Mouse (Mus musculus): Measurements from ENCODE around the gene Scyl2.
"Not testable (repeated sequence)": the region's sequence is repeated elsewhere in the genome, so short reads cannot be mapped to it uniquely, and the experiment has no call there.

The Scyl2 gene

GRCm38 (mm10) chr10:89678054-89678453 lies 8.0 kb downstream of the Scyl2 start:
- DNase-seq, result no peak

- no peak for DNase-seq
Observed at GRCm38 (mm10) chr10:89676609-89677008, 9.5 kb downstream of the Scyl2 start.

GRCm38 (mm10) chr10:89670371-89670770 lies 15.7 kb downstream of the Scyl2 start:
- not testable (repeated sequence) for DNase-seq

DNA sequence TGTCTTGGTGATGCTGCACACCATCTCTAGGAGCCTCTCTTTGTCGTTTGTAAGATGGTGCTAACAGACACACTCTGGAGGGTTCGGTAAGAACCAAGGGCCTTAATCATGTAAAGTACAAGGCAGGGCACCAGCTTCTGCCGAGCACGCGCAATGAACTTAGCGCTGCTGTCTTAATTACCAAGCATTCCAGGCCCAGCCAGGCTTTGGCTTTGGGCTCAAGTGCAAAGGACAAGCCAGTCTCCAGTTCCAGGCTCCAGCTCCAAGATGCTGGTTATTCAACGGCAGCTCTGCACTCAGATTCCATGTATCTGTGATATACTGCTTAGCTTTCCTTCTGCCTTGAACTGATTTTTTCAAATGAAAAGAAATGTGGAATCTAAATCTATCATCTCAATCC lies 18.5 kb downstream of the Scyl2 start:
- no peak for DNase-seq

DNA sequence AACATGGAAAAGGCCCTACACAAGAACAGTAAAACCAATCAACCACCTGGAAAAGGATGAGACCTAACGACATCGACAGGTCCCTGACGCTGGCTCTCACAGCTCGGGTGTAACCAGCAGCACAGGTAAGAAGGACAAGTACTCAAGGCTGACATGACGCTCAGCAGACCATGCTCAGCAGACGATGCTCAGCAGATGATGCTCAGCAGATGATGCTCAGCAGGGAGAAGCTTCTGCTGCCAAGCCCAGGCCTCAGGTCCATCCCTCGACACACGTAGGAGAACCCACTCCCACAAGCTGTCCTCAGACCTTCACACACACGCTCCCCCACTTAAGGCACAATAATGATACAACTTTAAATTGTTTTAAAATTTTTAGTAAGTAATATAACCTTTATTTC lies 20.4 kb downstream of the Scyl2 start:
- DNase-seq, result no peak

GRCm38 (mm10) chr10:89664977-89665645 lies 21.0 kb downstream of the Scyl2 start:
- DNase-seq, result no peak

- no peak for DNase-seq
Observed at GRCm38 (mm10) chr10:89656366-89656765, 29.7 kb downstream of the Scyl2 start.

GRCm38 (mm10) chr10:89652912-89653311 lies 33.2 kb downstream of the Scyl2 start:
- no peak for DNase-seq

DNA sequence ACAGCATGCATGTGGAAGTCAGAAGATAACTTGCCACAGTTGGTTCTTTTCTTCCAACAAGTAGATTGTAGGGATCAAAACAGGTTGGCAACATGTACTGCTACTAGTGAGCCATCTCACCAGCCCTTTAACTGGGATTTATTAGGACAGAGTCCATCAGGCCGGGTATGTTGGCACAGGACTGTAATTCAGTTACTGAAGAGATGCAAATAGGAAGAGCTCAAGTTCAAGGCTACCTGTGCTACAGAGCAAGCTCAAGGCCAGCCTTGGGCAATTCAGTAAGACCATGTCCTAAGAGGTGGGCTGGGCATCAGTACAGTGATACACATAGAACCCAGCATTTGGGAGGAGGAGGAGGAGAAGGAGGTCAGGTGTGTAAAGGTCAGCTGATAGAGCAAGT lies 34.4 kb downstream of the Scyl2 start:
- DNase-seq, result no peak

DNA sequence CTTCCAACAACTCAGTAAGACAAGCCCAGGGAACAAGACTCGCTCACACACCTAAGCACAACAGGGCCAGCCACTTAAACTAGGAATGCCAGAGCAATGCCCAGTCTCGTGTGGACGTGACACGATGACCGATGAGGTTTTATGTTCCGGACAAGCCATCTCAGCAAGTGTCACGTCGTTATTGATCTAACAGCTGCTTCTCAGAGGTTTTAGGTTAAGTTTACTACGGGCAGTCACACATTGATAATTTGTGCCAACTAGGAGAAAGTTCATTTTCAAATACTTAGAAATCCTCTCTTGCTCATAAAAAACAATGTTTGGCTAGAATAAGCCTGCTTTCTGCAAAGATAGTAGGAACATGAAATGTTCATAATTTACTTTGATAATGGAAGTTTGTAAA lies 39.2 kb downstream of the Scyl2 start:
- DNase-seq, result no peak

DNA sequence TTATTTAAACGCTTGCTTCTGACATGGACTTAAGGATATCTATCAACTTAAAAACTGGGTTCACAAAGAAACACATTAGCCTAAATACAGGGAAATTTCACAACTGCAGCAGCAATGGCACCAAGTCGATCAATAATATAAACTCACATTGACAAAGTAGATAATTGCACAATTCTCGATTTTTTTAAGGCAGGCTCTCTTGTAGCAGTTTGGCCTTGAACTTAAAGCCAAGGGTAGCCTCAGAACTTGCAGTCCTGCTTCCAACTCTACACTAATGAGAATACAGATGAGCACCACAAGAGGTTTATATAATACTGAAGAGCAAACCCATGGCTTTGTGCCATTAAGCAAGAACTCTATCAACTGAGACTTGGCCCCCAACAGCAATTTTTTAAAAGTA lies 49.1 kb downstream of the Scyl2 start:
- DNase-seq, result no peak

GRCm38 (mm10) chr10:89635018-89635417 lies 51.1 kb downstream of the Scyl2 start:
- no peak for DNase-seq

- no peak for DNase-seq
Observed at GRCm38 (mm10) chr10:89633736-89634426, 52.2 kb downstream of the Scyl2 start.

GRCm38 (mm10) chr10:89633121-89633520 lies 53.0 kb downstream of the Scyl2 start:
- no peak for DNase-seq

GRCm38 (mm10) chr10:89631831-89632230 lies 54.3 kb downstream of the Scyl2 start:
- no peak for DNase-seq

GRCm38 (mm10) chr10:89630564-89630963 lies 55.5 kb downstream of the Scyl2 start:
- DNase-seq, result no peak

- DNase-seq, result peak; percentile 47
Observed at GRCm38 (mm10) chr10:89630052-89630451, 56.0 kb downstream of the Scyl2 start.

- no peak for DNase-seq
Observed at GRCm38 (mm10) chr10:89626714-89627113, 59.4 kb downstream of the Scyl2 start.

- no peak for DNase-seq
Observed at GRCm38 (mm10) chr10:89624196-89624595, 61.9 kb downstream of the Scyl2 start.

DNA sequence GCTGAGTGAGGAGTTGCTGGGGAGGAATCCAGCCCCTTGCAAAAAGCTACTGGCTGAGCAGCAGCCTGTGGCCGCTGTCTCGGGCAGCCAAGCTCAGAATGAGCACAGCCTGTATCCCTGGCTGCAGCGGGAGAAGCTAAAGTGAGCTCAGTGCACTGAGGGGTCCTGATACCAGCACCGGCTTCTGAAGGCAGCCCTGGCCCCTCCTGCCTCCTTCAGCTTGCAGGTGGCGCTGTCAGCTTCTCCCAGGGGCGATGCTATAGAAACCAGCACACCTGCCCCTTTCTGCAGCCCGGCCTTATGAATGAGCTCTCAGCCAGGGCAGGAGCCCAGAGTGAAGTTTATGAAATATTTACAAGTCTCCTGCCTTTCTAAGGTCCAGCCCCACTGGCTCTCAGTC lies 65.0 kb downstream of the Scyl2 start, which contains the start of gene Slc17a8:
Gene Slc17a8 (minus strand): TSS at position 125 of the 400 bp plus-strand sequence.
- DNase-seq, result peak; percentile 67

DNA sequence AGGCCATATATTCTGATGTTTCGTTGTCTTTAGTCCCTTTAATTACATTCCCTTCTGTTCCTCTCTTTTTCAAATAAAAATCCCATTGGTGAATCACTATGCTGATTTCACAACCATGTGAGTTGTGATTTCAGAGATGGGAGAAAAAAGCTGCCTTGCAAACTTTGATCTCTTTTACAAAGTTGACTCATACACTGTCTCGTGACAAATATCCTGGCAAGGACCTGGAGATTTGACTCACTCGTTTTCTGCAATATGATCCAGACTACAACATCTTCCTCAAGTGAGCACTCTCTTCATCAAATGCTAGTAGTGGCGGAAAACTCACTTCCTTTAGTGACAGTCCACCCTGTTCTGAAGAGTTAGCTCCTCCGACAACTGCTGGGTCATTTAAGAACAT lies 86.8 kb downstream of the Scyl2 start:
- DNase-seq, result no peak

DNA sequence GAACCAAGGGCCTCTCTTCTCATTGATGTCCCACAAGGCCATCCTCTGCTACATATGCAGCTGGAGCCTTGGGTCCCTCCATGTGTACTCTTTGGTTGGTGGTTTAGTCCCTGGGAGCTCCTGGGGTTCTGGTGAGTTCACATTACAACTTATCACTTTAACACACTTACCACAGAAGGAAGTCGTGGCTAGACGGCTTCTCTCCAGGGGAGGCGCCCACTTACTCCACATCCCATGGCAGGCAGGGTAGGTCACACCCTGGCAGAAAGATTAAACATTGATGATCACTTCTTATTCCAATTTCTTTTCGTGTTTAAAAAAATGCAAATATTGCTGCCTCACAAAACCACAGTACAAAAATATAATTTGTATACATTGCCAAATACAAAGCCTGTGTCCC lies 88.8 kb downstream of the Scyl2 start:
- DNase-seq, result no peak

DNA sequence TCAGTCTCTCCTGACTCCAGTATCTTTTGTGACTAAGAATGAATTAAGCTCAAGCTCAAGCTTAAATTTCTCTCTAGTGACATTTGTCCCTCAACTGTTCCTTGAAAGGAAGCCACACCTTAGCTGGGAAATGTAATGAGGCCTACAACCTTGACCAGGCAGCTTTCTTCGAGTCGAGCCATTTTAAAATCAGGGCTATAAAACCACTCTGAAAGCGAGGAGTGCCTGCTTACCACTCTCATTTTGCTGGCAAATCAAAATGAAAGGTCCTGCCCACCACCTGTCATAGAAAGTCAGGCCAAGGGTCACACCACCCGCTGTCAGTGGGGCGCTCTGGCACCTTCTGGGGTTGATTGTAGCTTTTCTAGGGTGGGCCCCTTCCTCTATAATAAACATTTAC lies 90.2 kb downstream of the Scyl2 start:
- DNase-seq, result no peak

- no peak for DNase-seq
Observed at GRCm38 (mm10) chr10:89595514-89595913, 90.6 kb downstream of the Scyl2 start.

DNA sequence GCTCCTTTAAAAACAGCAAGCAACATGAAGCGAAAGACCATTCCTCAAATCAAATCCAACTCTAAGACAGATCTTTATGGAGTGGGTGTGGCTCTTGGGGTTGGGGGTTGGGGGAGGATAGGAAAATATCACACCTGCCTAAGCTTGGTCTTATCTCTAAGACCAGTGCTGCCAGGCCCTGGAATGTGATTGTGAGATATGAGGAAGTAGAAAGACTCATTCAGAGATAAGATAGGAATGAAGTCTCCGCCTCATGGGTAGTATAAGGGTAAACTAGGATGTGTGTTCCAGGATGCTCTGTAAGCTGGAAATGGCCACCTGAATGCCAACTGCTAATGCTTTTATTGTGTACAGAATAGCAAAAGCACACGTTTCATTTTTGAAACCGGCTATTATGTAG lies 91.8 kb downstream of the Scyl2 start:
- no peak for DNase-seq

Data from thymus, postnatal 25 days (tissue).